Mouse (Mus musculus) brain, embryonic 14.5 days (tissue): ENCODE data around the gene Prm1. TPM values are rescaled to one million over a fixed set of nuclear protein-coding genes. Genes with fewer than 3 reads are reported as not detected.

Source experiments
- DNase-seq: peaks from one replicate; pipeline ENCODE4 v3.0.0-alpha.2; 2011; ENCODE audit warnings: low read depth
- CTCF ChIP-seq: fragments of 200-500 bp; IDR thresholded peaks from 2 replicates; pipeline ENCODE4 v1.5.1; 2012; ENCODE audit warnings: inconsistent platforms, mild to moderate bottlenecking, moderate library complexity, borderline replicate concordance; ENCODE audit not compliant: insufficient read depth, insufficient read length; ENCODE audit errors: extremely low read depth
- POLR2A ChIP-seq: fragments of 200-500 bp; IDR thresholded peaks from 2 replicates; pipeline ENCODE4 v1.6.1; 2012; ENCODE audit warnings: mild to moderate bottlenecking, inconsistent platforms, borderline replicate concordance; ENCODE audit not compliant: poor library complexity, insufficient read depth, insufficient read length, severe bottlenecking; ENCODE audit errors: extremely low read depth
- polyA plus RNA-seq: library from polyadenylated mRNA; depleted of rRNA; stranded (reverse); fragments of >200 nt; gene quantifications from 2 replicates; pipeline ENCODE4 v1.2.3, GENCODE M21; 2012; rRNA removed

The Prm1 gene
- polyA plus RNA-seq, 1 experiment = not detected

DNA sequence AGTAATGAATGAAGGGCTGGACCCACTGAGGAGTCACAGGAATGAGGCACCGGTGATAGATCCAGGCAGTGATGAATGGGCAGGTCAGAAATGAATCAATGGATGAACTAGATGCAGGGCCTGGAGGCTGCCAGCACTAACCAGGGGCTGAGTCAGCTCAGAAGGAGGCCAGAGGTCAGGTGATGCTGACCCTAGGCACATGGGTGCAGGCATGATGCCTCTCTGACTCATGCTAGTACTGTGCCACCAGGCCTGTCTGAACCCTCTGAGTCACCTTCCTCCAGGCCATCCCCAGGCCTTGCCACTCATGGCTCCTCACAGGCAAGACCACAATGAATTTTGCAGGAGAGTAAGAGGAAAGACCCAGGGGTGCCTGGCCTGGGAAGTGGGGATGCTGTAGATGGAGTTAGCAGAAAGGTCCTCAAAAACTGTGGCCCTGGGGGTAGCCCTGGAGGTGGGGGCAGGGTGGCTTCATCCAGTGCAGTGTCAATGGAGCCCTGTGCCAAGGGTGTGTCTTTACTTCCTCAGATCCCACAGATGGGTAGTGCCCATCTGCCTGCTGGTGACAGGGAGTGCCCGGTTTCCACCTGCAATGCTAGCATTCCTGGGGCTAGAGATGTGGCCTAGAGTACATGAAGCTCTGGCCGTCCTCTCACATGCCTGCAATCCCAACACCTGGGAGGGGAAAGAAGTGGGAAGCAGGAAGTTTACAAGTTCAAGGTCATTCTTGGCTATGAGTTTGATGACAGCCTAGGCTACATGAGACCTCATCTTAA lies 50.9 kb downstream of the Prm1 start:
- TF ChIP-seq POLR2A (no peak), CTCF (no peak)
- no peak for DNase-seq

DNA sequence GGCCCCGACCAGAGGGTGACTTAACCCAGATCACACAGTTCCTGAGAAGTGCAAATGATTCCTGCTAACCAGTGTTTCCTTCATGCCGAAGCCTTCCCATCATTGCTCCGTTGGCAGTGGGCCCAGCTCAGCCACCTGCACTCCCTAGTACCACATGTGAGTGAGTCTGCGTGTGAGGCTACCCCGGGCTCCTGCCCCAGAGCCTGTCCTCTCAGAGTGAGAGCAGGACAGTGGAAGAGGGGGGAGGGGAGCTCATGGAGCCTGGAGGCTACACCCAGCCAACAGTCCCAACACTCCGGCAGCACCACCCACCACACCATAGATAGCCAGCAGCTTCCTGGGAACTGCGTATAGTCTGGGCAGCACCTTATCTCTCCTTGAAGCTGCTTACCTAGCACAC lies 55.8 kb downstream of the Prm1 start:
- DNase-seq = peak; percentile 75
- TF ChIP-seq POLR2A (no peak), CTCF (no peak)

DNA sequence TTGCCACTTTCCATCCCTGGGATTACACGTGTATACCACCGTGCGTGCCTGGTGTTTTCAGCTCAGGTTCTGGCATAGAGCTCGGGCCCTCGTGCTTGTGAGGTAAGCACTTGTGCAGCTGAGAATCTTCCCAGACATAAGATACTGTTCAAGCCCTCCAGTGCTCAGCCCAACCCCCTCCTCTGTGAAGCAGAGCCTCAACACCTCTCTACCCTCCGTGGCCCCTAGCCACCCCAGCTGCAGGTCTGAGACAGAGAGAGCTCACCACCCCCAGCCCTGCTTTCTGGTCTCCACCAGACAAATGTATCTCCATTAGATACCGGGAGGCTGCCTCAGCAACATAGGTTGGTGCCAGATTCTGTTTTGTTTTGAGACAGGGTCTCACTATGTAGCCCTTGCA lies 56.4 kb downstream of the Prm1 start:
- no peak for TF ChIP-seq CTCF
- no peak for TF ChIP-seq POLR2A
- DNase-seq = no peak

Other genes starting within 250 kb of the Prm1 start
- 1.9 and 2.2 TPM in 2 replicates for gene Socs1, start 20.3 kb downstream of the Prm1 start, polyA plus RNA-seq
- gene Tnp2, start 17.2 kb downstream of the Prm1 start, polyA plus RNA-seq = not detected in 2 replicates
- gene Prm3, start 14.9 kb downstream of the Prm1 start, polyA plus RNA-seq = not detected in 2 replicates
- not detected in 2 replicates for gene Prm2, start 9.7 kb downstream of the Prm1 start, polyA plus RNA-seq
- not detected in 2 replicates for gene Gm11172, start 7.1 kb upstream of the Prm1 start, polyA plus RNA-seq
- gene Rmi2, start 29.2 kb upstream of the Prm1 start, polyA plus RNA-seq = 2.3 and 3.0 TPM in 2 replicates